Comparison of ENCODE assay signal across 18 mouse cellular contexts in genomic region chr10:14080830-14081229, GRCm38 (mm10).
A peak's percentile ranks its signal among the peaks of the same experiment; 100 is the strongest.
DNase-seq lines count a peak whose midpoint lies in the region; ATAC-seq and TF ChIP-seq lines count a peak whose summit lies in the region.
"Had no signal": no experiment of that assay in that cellular context is flagged by ENCODE, and none has a peak within 500 bp of the region (broad histone marks: within the 10 kb centered on the region; RNA-seq: fewer than 3 reads in every experiment).

No protein-coding gene starts in this region.

- H3K9ac ChIP-seq in forebrain, embryonic 15.5 days (replicated peaks), result no peak overlapping the region
- H3K9ac ChIP-seq in forebrain, embryonic 11.5 days (ENCODE audit: low read length), result no peak overlapping the region
- no peak overlapping the region for H3K9ac ChIP-seq in lung, postnatal 0 days (replicated peaks; ENCODE audit: low read depth)
- H3K9ac ChIP-seq: embryonic facial prominence, embryonic 12.5 days; forebrain, embryonic 12.5 days; hindbrain, embryonic 13.5 days had no signal

- no peak overlapping the region for H3K4me3 ChIP-seq in forebrain, embryonic 15.5 days
- no peak overlapping the region for H3K4me3 ChIP-seq in forebrain, embryonic 11.5 days (ENCODE audit: low read depth, low read length)
- H3K4me3 ChIP-seq in lung, postnatal 0 days (ENCODE audit: low read depth, low read length), result no peak overlapping the region
- H3K4me3 ChIP-seq: embryonic facial prominence, embryonic 12.5 days; forebrain, embryonic 12.5 days; heart, embryonic 10.5 days; hindbrain, embryonic 13.5 days had no signal

- intact Hi-C loops in heart, postnatal 25 days (cut with DNase I), result no loop called here

- 0 out of 2 replicates have a peak overlapping the region, but pooled peaks have one; percentile 24 for H3K27ac ChIP-seq in forebrain, embryonic 15.5 days (replicated peaks)
- no peak overlapping the region for H3K27ac ChIP-seq in forebrain, embryonic 11.5 days (ENCODE audit: low read depth, low read length)
- H3K27ac ChIP-seq in lung, postnatal 0 days (ENCODE audit: low read length), result no peak overlapping the region
- H3K27ac ChIP-seq: embryonic facial prominence, embryonic 12.5 days; forebrain, embryonic 12.5 days; heart, embryonic 10.5 days; hindbrain, embryonic 13.5 days; hindbrain, postnatal 0 days had no signal

- ATAC-seq in forebrain, embryonic 15.5 days (replicated peaks), result no peak
- ATAC-seq in forebrain, embryonic 11.5 days (replicated peaks; ENCODE audit: low FRiP score), result no peak
- ATAC-seq in lung, postnatal 0 days, result peak; percentile 25; the same call in 1 of the 2 replicates
- ATAC-seq: hindbrain, postnatal 0 days had no signal

- no peak overlapping the region for H3K4me2 ChIP-seq in forebrain, embryonic 15.5 days (replicated peaks)
- H3K4me2 ChIP-seq in forebrain, embryonic 11.5 days (ENCODE audit: low read depth, low read length, severe bottlenecking), result no peak overlapping the region
- H3K4me2 ChIP-seq in lung, postnatal 0 days (replicated peaks; ENCODE audit: low read depth, low read length), result no peak overlapping the region
- H3K4me2 ChIP-seq: embryonic facial prominence, embryonic 12.5 days; forebrain, embryonic 12.5 days; hindbrain, embryonic 13.5 days had no signal

- no peaks in the 10 kb centered on the region for H3K36me3 ChIP-seq in forebrain, embryonic 15.5 days
- no peaks in the 10 kb centered on the region for H3K36me3 ChIP-seq in forebrain, embryonic 11.5 days (ENCODE audit: control insufficient read depth, insufficient read depth, low read length)
- no peaks in the 10 kb centered on the region for H3K36me3 ChIP-seq in lung, postnatal 0 days (ENCODE audit: insufficient read depth, low read length)
- H3K36me3 ChIP-seq: embryonic facial prominence, embryonic 12.5 days; forebrain, embryonic 12.5 days; heart, embryonic 10.5 days; hindbrain, embryonic 13.5 days had no signal

- WGBS in forebrain, embryonic 15.5 days, result 73% methylated on average over 6 of the region's 6 CpGs
- WGBS in forebrain, embryonic 11.5 days, result 92% methylated on average over 6 of the region's 6 CpGs
- 58% methylated on average over 6 of the region's 6 CpGs for WGBS in lung, postnatal 0 days

- peaks cover 23% of the 10 kb centered on the region for H3K4me1 ChIP-seq in forebrain, embryonic 15.5 days
- H3K4me1 ChIP-seq in forebrain, embryonic 11.5 days (replicated peaks; ENCODE audit: control insufficient read depth, insufficient read depth, low read length), result no peaks in the 10 kb centered on the region
- peaks cover 5% of the 10 kb centered on the region; the same call in 1 of the 2 replicates for H3K4me1 ChIP-seq in lung, postnatal 0 days (ENCODE audit: insufficient read depth, low read depth, low read length)
- H3K4me1 ChIP-seq: embryonic facial prominence, embryonic 12.5 days; hindbrain, embryonic 13.5 days had no signal

- DNase-seq in forebrain, embryonic 11.5 days (ENCODE audit: low spot score), result no peak
- DNase-seq in heart, adult 11 months, result peak; percentile 55
- DNase-seq in heart, postnatal 25 days (ENCODE audit: low spot score), result no peak
- no peak for DNase-seq in lung, postnatal 0 days (ENCODE audit: low spot score)
- no peak for DNase-seq in lung, postnatal 4 days
- DNase-seq: adrenal gland, postnatal 14 days; cerebellum, adult 9-10 months; cerebellum, postnatal 25 days; gastrocnemius, postnatal 36 days; heart, adult 18-20 months; heart, postnatal 10 days; kidney, adult 11 months had no signal

- no peak for TF ChIP-seq CTCF in lung, postnatal 0 days (IDR thresholded peaks at IDR 0.05)

- no peaks in the 10 kb centered on the region for H3K27me3 ChIP-seq in forebrain, embryonic 15.5 days
- H3K27me3 ChIP-seq in forebrain, embryonic 11.5 days (ENCODE audit: control insufficient read depth, insufficient read depth, low read length), result no peaks in the 10 kb centered on the region
- H3K27me3 ChIP-seq in lung, postnatal 0 days (replicated peaks; ENCODE audit: insufficient read depth, low read length), result no peaks in the 10 kb centered on the region
- H3K27me3 ChIP-seq: embryonic facial prominence, embryonic 12.5 days; forebrain, embryonic 12.5 days; hindbrain, embryonic 13.5 days had no signal

- no peak for TF ChIP-seq EP300 in lung, postnatal 0 days (IDR thresholded peaks at IDR 0.05)

- no peaks in the 10 kb centered on the region for H3K9me3 ChIP-seq in forebrain, embryonic 15.5 days
- H3K9me3 ChIP-seq in forebrain, embryonic 11.5 days (ENCODE audit: control insufficient read depth, low read length), result no peaks in the 10 kb centered on the region
- no peaks in the 10 kb centered on the region for H3K9me3 ChIP-seq in lung, postnatal 0 days (ENCODE audit: low read length)
- H3K9me3 ChIP-seq: embryonic facial prominence, embryonic 12.5 days; forebrain, embryonic 12.5 days; heart, embryonic 10.5 days; hindbrain, embryonic 13.5 days had no signal
